Mouse (Mus musculus) hindbrain, postnatal 0 days (tissue): ENCODE data around the gene Robo1. TPM values are rescaled to one million over a fixed set of nuclear protein-coding genes. Genes with fewer than 3 reads are reported as not detected.

ENCODE experiments used
- ATAC-seq: fragments of 200-750 bp; cut with Nextera tagmentation; 2 replicates; pipeline ENCODE4 v1.8.0; 2017; ENCODE audit warnings: mild to moderate bottlenecking, moderate TSS enrichment, moderate library complexity
- DNase-seq: peaks from one replicate; pipeline ENCODE4 v3.0.0-alpha.2; 2015; ENCODE audit warnings: low spot score
- H3K27ac ChIP-seq: fragments of 300-500 bp; sonication (generic); 2 replicates; pipeline ENCODE4 v1.5.1; 2014; ENCODE audit warnings: mild to moderate bottlenecking
- H3K27me3 ChIP-seq: fragments of 300-500 bp; sonication (generic); 2 replicates; pipeline ENCODE4 v1.6.1; 2014; ENCODE audit warnings: low read length, mixed read lengths; ENCODE audit not compliant: insufficient read depth
- H3K36me3 ChIP-seq: fragments of 300-500 bp; sonication (generic); 2 replicates; pipeline ENCODE4 v1.6.1; 2014; ENCODE audit warnings: low read length, mixed read lengths; ENCODE audit not compliant: insufficient read depth
- H3K4me1 ChIP-seq: fragments of 300-500 bp; sonication (generic); 2 replicates; pipeline ENCODE4 v1.6.1; 2014; ENCODE audit warnings: antibody characterized with exemption, low read length, mixed read lengths; ENCODE audit not compliant: insufficient read depth
- H3K4me2 ChIP-seq: fragments of 300-500 bp; sonication (generic); 2 replicates; pipeline ENCODE4 v1.6.1; 2014; ENCODE audit warnings: low read depth, mild to moderate bottlenecking, low read length, moderate library complexity, mixed read lengths
- H3K4me3 ChIP-seq: fragments of 300-500 bp; sonication (generic); 2 replicates; pipeline ENCODE4 v1.5.1; 2014; ENCODE audit warnings: low read length
- H3K9ac ChIP-seq: fragments of 300-500 bp; sonication (generic); replicated peaks from 2 replicates; pipeline ENCODE4 v1.6.1; 2014; ENCODE audit warnings: mild to moderate bottlenecking, low read length, moderate library complexity, mixed read lengths
- H3K9me3 ChIP-seq: fragments of 300-500 bp; sonication (generic); 2 replicates; pipeline ENCODE4 v1.6.1; 2016; ENCODE audit warnings: low read length, mixed read lengths
- CTCF ChIP-seq: IDR thresholded peaks from 2 replicates; pipeline ENCODE4 v1.5.1; 2016; ENCODE audit warnings: antibody characterized with exemption, control low read depth, low read depth
- WGBS: fragments of 180-500 bp; shearing (Covaris S2); extraction: QIAGEN DNeasy Blood & Tissue Kit; methylation state at CpG from one replicate; pipeline ENCODE4 v1.1.7; 2014; 5-methylcytosine and 5-hydroxymethylcytosine counted together
- polyA plus RNA-seq: library from polyadenylated mRNA; unstranded; fragments of >200 nt; fragmentation: Nextera tagmentation; extraction: Ambion mirVana; gene quantifications from 2 replicates; pipeline ENCODE4 v1.2.1, GENCODE M21; 2015
- total RNA-seq: library from RNA; depleted of rRNA; stranded (reverse); fragments of >200 nt; gene quantifications from 2 replicates; pipeline ENCODE4 v1.2.3, GENCODE M21; 2014

Gene Robo1
- total and polyA plus RNA-seq, 2 experiments from 2014 or later: 20.4 to 57.9 TPM

DNA sequence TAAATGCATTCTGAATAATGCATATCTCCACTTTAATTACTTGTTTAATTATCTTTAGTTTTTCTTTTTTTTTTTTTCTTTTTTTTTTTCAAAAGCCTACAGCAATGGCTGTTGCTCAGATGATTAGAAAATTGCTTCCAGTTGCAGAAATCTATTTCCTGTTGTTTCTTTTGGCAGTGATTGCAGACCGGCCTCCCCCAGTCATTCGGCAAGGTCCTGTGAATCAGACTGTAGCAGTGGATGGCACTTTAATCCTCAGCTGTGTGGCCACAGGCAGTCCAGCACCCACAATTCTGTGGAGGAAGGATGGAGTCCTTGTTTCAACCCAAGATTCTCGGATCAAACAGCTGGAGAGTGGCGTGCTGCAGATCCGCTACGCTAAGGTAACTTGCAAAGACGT lies 661.9 kb downstream of the Robo1 start:
- ATAC-seq (no peak), DNase-seq (no peak)
- no peak overlapping the region for H3K27ac ChIP-seq
- H3K27me3 ChIP-seq: no peaks in the 10 kb centered on the region; the same call in 1 of the 2 replicates
- TF ChIP-seq CTCF: no peak
- H3K4me2 ChIP-seq: no peak overlapping the region
- no peaks in the 10 kb centered on the region for H3K36me3 ChIP-seq
- WGBS: 81% methylated on average over 7 of the region's 7 CpGs
- no peaks in the 10 kb centered on the region for H3K4me1 ChIP-seq
- no peak overlapping the region for H3K4me3 ChIP-seq
- H3K9me3 ChIP-seq: no peaks in the 10 kb centered on the region
- H3K9ac ChIP-seq: no peak overlapping the region

DNA sequence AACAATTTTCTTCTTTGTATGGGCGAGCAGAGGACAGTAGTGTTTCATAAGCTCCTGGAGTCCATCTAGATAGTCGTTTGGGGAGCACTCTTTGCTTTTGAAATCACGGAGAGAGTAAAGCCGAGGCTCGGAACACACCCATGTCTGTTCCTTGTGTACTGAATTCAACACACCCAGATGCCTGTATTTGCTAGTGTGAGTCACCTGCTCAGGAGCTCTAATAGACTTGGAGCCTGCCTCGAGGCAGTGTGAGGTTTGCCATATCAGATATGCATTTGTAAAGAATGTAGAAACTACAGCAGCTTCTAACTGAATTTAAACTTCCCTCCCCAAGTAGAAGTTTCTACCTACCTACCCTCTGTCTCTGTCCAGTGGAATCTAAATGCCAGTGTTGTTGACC lies 665.6 kb downstream of the Robo1 start:
- DNase-seq: no peak
- no peaks in the 10 kb centered on the region for H3K9me3 ChIP-seq
- H3K27ac ChIP-seq: no peak overlapping the region
- no peak overlapping the region for H3K4me2 ChIP-seq
- no peaks in the 10 kb centered on the region; the same call in 1 of the 2 replicates for H3K27me3 ChIP-seq
- no peaks in the 10 kb centered on the region for H3K36me3 ChIP-seq
- no peak for ATAC-seq
- no peak overlapping the region for H3K9ac ChIP-seq
- no peak for TF ChIP-seq CTCF
- no peaks in the 10 kb centered on the region for H3K4me1 ChIP-seq
- no peak overlapping the region for H3K4me3 ChIP-seq
- 85% methylated on average over 6 of the region's 6 CpGs for whole genome bisulfite sequencing

DNA sequence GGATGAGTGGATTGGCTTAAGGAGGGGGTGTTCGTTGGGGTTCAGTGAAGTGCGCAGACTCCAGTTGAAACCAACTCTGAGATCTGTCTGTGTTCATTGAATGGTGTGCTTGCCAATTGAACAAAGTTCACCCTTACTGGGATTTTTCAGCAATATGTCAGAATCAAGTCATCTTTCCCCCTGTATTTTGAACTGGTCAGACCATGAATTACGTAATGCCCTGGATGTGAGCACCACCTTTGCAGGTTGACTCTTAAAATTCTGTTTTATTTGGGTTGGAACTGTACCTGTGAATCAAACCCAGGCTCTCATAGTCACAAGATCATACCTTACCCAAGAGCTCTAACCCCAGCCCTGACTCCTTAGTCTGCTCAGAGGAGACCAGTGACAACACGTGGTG lies 666.6 kb downstream of the Robo1 start:
- 94% methylated on average over 4 of the region's 4 CpGs for WGBS
- no peaks in the 10 kb centered on the region for H3K9me3 ChIP-seq
- no peak for TF ChIP-seq CTCF
- H3K4me1 ChIP-seq: no peaks in the 10 kb centered on the region
- DNase-seq: no peak
- ATAC-seq: no peak
- no peak overlapping the region for H3K4me3 ChIP-seq
- H3K27ac ChIP-seq: no peak overlapping the region
- no peaks in the 10 kb centered on the region for H3K36me3 ChIP-seq
- H3K4me2 ChIP-seq: no peak overlapping the region
- H3K9ac ChIP-seq: no peak overlapping the region
- no peaks in the 10 kb centered on the region; the same call in 1 of the 2 replicates for H3K27me3 ChIP-seq

DNA sequence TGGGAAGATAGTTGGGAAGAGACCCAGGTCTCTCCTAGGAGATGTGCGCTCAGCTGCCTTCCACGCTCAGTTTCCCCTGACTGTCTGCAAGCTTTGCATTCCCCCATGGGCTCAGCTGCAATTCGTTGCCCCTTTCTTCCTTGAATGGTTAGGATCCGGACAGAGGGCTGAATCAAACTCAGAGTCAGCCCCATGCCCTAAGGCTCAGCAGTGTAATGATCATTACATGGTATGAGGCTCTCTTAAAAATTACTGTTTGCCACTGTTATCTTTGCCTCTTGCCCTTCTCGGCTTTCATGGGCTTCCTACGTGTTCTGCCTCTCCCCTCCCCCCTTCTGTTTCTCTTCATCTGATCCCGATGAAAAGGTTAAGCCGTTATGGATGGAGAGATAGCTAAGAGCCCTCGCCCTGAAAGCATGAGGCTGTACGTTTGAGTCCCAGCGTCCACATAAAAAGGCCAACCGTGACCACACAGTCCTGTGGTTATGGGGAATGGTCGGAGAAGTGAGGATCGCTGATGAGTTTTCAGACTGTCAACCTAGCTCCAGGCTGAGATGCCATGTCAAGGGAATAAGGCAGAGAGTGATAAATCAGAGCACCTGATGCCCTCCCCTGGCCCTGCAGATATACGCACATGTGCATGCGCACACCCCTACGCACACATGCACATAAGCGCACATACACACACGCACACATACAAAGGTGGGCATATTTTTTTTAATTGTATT lies 668.9 kb downstream of the Robo1 start:
- Histone ChIP-seq H3K4me1 (no peaks in the 10 kb centered on the region), H3K9me3 (no peaks in the 10 kb centered on the region), H3K36me3 (no peaks in the 10 kb centered on the region), H3K27ac (no peak overlapping the region), H3K4me3 (no peak overlapping the region), H3K27me3 (no peaks in the 10 kb centered on the region), H3K4me2 (peak overlapping the region; percentile 37), H3K9ac (no peak overlapping the region)
- no peak for TF ChIP-seq CTCF
- peak; percentile 66 for ATAC-seq
- WGBS: 50% methylated on average over 19 of the region's 19 CpGs
- DNase-seq: no peak

DNA sequence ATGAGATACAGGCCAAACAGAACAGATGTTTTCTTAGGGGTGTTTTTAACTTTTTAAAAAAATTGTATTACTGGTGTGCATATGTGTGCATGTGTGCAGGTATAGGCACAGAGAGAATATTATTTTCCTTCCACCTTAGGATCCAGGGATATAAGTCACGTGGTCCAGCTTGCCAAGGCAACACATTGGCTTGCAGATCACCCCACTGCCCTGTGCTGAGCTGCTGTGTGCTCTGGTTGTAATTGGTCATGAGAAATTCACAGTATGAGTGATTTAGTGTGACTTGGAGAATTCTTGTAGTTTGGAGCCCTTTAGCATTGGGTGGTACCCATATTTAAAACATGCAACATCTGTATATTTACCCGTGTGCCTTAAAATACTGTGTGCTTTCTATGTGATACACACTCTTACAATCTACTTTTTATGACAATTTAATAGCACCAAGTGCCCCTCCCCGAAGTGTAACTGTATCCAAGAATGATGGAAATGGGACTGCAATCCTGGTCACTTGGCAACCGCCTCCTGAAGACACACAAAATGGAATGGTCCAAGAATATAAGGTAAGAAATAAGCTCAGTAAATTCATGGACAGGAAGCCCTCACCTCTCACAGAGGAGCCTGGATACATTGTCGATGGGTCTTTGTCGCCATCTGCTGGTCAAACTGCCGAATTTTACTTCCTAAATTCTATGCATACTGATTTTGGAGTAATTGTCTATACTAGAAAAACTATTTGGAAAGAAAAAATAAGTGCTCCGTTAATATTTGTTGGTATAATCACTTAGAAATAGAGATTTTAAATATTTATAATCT lies 671.5 kb downstream of the Robo1 start:
- 28% methylated on average over 8 of the region's 8 CpGs for WGBS
- H3K9me3 ChIP-seq: no peaks in the 10 kb centered on the region
- H3K27ac ChIP-seq: no peak overlapping the region
- H3K36me3 ChIP-seq: no peaks in the 10 kb centered on the region
- TF ChIP-seq CTCF: peak; percentile 84
- DNase-seq (peak; percentile 89), ATAC-seq (peak; percentile 75)
- H3K4me2 ChIP-seq: no peak overlapping the region
- no peak overlapping the region for H3K4me3 ChIP-seq
- H3K4me1 ChIP-seq: no peaks in the 10 kb centered on the region
- no peaks in the 10 kb centered on the region for H3K27me3 ChIP-seq
- H3K9ac ChIP-seq: no peak overlapping the region

DNA sequence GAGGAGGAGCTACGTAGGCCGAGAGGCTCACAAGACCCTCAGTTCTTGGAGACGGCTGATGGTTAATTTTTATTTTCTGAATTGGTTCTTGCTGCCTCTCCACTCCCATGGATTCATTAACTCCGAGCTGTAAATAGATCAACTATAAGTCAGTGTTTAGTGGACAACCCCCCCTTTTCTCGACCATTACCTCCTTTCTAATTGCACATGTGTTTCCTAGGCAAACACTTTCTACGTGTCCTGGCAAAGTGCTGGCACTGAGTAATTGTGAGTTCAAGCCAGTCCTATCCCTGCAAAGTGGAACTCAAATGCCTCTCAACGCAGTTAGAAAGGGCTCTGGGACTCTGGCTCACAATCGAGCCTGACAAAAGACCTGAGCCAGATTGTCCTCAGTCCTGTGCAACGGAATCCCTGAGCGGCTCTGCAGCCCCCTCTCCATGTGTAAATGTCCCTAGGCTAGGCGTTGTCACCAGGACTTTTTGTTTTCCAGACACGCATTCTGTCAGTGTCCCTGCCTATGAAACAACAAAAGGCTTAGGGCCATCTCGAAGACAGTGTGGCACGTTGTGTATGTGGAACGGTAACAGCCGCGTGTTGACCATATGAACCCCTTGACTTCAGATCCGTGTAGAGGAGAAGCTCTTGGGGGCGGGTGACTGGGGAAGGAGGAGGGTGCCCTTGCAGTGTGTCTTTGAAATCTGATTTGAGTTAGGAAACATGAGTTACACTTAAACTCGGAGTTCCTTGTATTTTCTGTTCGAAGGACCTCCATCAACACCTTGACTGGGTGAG lies 682.5 kb downstream of the Robo1 start:
- H3K9me3 ChIP-seq: no peaks in the 10 kb centered on the region
- 77% methylated on average over 21 of the region's 21 CpGs for WGBS
- no peaks in the 10 kb centered on the region for H3K27me3 ChIP-seq
- no peak overlapping the region for H3K4me2 ChIP-seq
- no peaks in the 10 kb centered on the region for H3K4me1 ChIP-seq
- H3K36me3 ChIP-seq: no peaks in the 10 kb centered on the region
- DNase-seq: no peak
- H3K27ac ChIP-seq: no peak overlapping the region
- H3K4me3 ChIP-seq: no peak overlapping the region
- no peak overlapping the region for H3K9ac ChIP-seq
- ATAC-seq: 0 out of 2 replicates have a peak, but pooled peaks have one; percentile 8
- no peak for TF ChIP-seq CTCF
